Comparison of ENCODE assay signal across 12 mouse cellular contexts in genomic region chr4:96766396-96766998, GRCm38 (mm10). TPM values are rescaled to one million over a fixed set of nuclear protein-coding genes. Genes with fewer than 3 reads are reported as not detected.
DNase-seq lines count a peak whose midpoint lies in the region; ATAC-seq and TF ChIP-seq lines count a peak whose summit lies in the region.
"Had no signal": no experiment of that assay in that cellular context is flagged by ENCODE, and none has a peak within 500 bp of the region (broad histone marks: within the 10 kb centered on the region; RNA-seq: fewer than 3 reads in every experiment).

No protein-coding gene starts in this region.

- no peaks in the 10 kb centered on the region for H3K27me3 ChIP-seq in forebrain, embryonic 15.5 days
- H3K27me3 ChIP-seq in heart, embryonic 10.5 days (ENCODE audit: insufficient read depth, poor library complexity, severe bottlenecking): no peaks in the 10 kb centered on the region
- H3K27me3 ChIP-seq in heart, embryonic 12.5 days (replicated peaks): no peaks in the 10 kb centered on the region

- H3K9me3 ChIP-seq in ES-E14 (ENCODE audit: control insufficient read depth, insufficient read depth, low read depth, low read length): no peaks in the 10 kb centered on the region
- no peaks in the 10 kb centered on the region for H3K9me3 ChIP-seq in forebrain, embryonic 15.5 days
- H3K9me3 ChIP-seq in heart, embryonic 10.5 days: no peaks in the 10 kb centered on the region
- H3K9me3 ChIP-seq in heart, embryonic 12.5 days (replicated peaks): no peaks in the 10 kb centered on the region

- H3K4me2 ChIP-seq in forebrain, embryonic 15.5 days (replicated peaks): no peak overlapping the region
- H3K4me2 ChIP-seq in heart, embryonic 12.5 days: no peak overlapping the region

- intact Hi-C loops in left cerebral cortex, postnatal 14 days (cut with DNase I): no loop called here

- in situ Hi-C loops in ES-E14 (cut with MboI; ENCODE audit: low sequenced_read_pairs in 2 of 2, unreplicated experiment in 2 of 2): no loop called here

- H3K4me1 ChIP-seq in ES-E14 (ENCODE audit: control insufficient read depth in 2 of 2, insufficient read depth in 2 of 2, low read length in 2 of 2, poor library complexity in 1 of 2): no peaks in the 10 kb centered on the region
- no peaks in the 10 kb centered on the region for H3K4me1 ChIP-seq in forebrain, embryonic 15.5 days
- H3K4me1 ChIP-seq in heart, embryonic 10.5 days: no peaks in the 10 kb centered on the region
- no peaks in the 10 kb centered on the region for H3K4me1 ChIP-seq in heart, embryonic 12.5 days (replicated peaks)

- H3K9ac ChIP-seq in ES-E14 (ENCODE audit: insufficient read depth, low read depth, low read length, poor library complexity, severe bottlenecking): no peak overlapping the region
- H3K9ac ChIP-seq in forebrain, embryonic 15.5 days (replicated peaks): no peak overlapping the region
- no peak overlapping the region for H3K9ac ChIP-seq in heart, embryonic 12.5 days
- H3K9ac ChIP-seq: liver, embryonic 14.5 days had no signal

- 51% methylated on average over 2 of the region's 2 CpGs for WGBS in forebrain, embryonic 15.5 days
- 50% methylated on average over 2 of the region's 2 CpGs for WGBS in heart, embryonic 10.5 days
- 34% methylated on average over 2 of the region's 2 CpGs for WGBS in heart, embryonic 12.5 days

- H3K27ac ChIP-seq in ES-E14 (ENCODE audit: insufficient read depth, low read depth, low read length, poor library complexity, severe bottlenecking): no peak overlapping the region
- peak overlapping the region; percentile 3; the same call in 1 of the 2 replicates for H3K27ac ChIP-seq in forebrain, embryonic 15.5 days (replicated peaks)
- H3K27ac ChIP-seq in heart, embryonic 10.5 days: no peak overlapping the region
- no peak overlapping the region for H3K27ac ChIP-seq in heart, embryonic 12.5 days (ENCODE audit: poor library complexity, severe bottlenecking)
- H3K27ac ChIP-seq: liver, embryonic 14.5 days had no signal

- H3K4me3 ChIP-seq in ES-E14 (ENCODE audit: insufficient read depth in 1 of 2, low read depth in 1 of 2, low read length in 2 of 2, poor library complexity in 1 of 2, severe bottlenecking in 1 of 2): no peak overlapping the region
- H3K4me3 ChIP-seq in forebrain, embryonic 15.5 days: no peak overlapping the region
- no peak overlapping the region for H3K4me3 ChIP-seq in heart, embryonic 10.5 days
- H3K4me3 ChIP-seq in heart, embryonic 12.5 days: no peak overlapping the region
- H3K4me3 ChIP-seq: erythroblast, embryonic 14.5 days; myocyte had no signal

- no peak for DNase-seq in ES-E14 (ENCODE audit: low read depth, low spot score)
- DNase-seq in brain, adult 2 months (ENCODE audit: low read depth, low spot score): peak; percentile 81
- peak; percentile 3 to 19 for DNase-seq in left cerebral cortex, postnatal 14 days (ENCODE audit: low spot score in 2 of 2)
- no peak for DNase-seq in heart, embryonic 10.5 days (ENCODE audit: low spot score)
- no peak for DNase-seq in embryo, embryonic 10 days (ENCODE audit: low spot score)
- DNase-seq: kidney, postnatal 10 days had no signal

- ATAC-seq in forebrain, embryonic 15.5 days (replicated peaks): peak; percentile 86
- ATAC-seq in heart, embryonic 12.5 days (ENCODE audit: insufficient number of reproducible peaks, low FRiP score): no peak

- no peaks in the 10 kb centered on the region for H3K36me3 ChIP-seq in ES-E14 (ENCODE audit: control insufficient read depth, insufficient read depth, low read length, poor library complexity, severe bottlenecking)
- no peaks in the 10 kb centered on the region for H3K36me3 ChIP-seq in forebrain, embryonic 15.5 days
- H3K36me3 ChIP-seq in heart, embryonic 10.5 days: no peaks in the 10 kb centered on the region
- no peaks in the 10 kb centered on the region for H3K36me3 ChIP-seq in heart, embryonic 12.5 days

TF ChIP-seq in ES-E14, 5 proteins besides CTCF, POLR2A, EP300 and RAD21:
- TF ChIP-seq MAFK (IDR thresholded peaks at IDR 0.05; ENCODE audit: insufficient read depth, low read depth, low read length) (peak; percentile 83), ZNF384 (IDR thresholded peaks at IDR 0.05; ENCODE audit: low read depth, low read length) (no peak), CHD2 (IDR thresholded peaks at IDR 0.05; ENCODE audit: low read depth, low read length) (no peak), HCFC1 (IDR thresholded peaks at IDR 0.05; ENCODE audit: borderline replicate concordance, insufficient read depth, low read length) (no peak)

RNA-seq across cellular contexts. Expression of gene Gm12695, which starts 18.5 kb away (rescaled TPM):
- not detected in 2 replicates for total RNA-seq in ES-E14 (2012; rRNA removed)
- not detected in 2 replicates for polyA plus RNA-seq in forebrain, embryonic 15.5 days (2015; fragmentation: Nextera tagmentation; extraction: Ambion mirVana)
- total RNA-seq in left cerebral cortex, postnatal 14 days (2021): not detected
- not detected in 2 replicates for polyA plus RNA-seq in heart, embryonic 10.5 days (2016; fragmentation: Nextera tagmentation; extraction: Ambion mirVana)
- not detected in 2 replicates for polyA plus RNA-seq in heart, embryonic 12.5 days (2016; fragmentation: Nextera tagmentation; extraction: Ambion mirVana)
- polyA plus RNA-seq: erythroblast, embryonic 14.5 days; heart, postnatal 0 days; liver, embryonic 14.5 days; myocyte had no signal

Comparison
In these comparisons a context has a peak if more than half of its experiments do, and no peak if none do; other contexts are left out.
1. DNase-seq: peak in brain, adult 2 months (single experiment) and left cerebral cortex, postnatal 14 days (2 of 2); none in ES-E14 (single experiment), heart, embryonic 10.5 days (single experiment) and embryo, embryonic 10 days (single experiment).